Mouse (Mus musculus): ENCODE data around the gene Fbll1. TPM values are rescaled to one million over a fixed set of nuclear protein-coding genes. Genes with fewer than 3 reads are reported as not detected.
"Not testable (repeated sequence)": the region's sequence is repeated elsewhere in the genome, so short reads cannot be mapped to it uniquely, and the experiment has no call there.

The Fbll1 gene
- polyA plus RNA-seq, 1 experiment from 2014 or later: 16.4 TPM

DNA sequence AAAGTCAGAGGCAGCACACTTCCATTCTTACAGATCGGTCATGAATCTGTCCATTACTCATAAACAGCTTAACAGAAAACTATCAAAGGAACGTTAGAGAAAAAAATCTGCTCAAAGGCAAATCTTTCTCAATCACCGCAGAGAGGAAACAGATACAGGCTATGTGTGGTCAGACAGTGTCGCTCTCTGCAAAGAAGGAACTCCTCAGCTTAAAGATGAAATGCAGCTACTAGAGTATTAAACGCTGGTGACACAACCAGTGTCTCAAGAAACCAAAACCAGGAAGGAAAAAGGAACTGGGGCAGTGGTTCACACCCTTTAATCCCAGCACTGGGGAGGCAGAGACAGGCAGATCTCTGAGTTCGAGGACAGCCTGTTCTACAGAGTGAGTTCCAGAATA is 29.0 kb upstream of the Fbll1 start:
- H3K4me3 ChIP-seq: no peak overlapping the region
- H3K4me2 ChIP-seq (replicated peaks): no peak overlapping the region
- H3K4me1 ChIP-seq: no peaks in the 10 kb centered on the region
- no peak overlapping the region for H3K9ac ChIP-seq
- H3K27me3 ChIP-seq (replicated peaks): no peaks in the 10 kb centered on the region
- WGBS: 95% methylated on average over 6 of the region's 6 CpGs
- peaks cover 72% of the 10 kb centered on the region for H3K36me3 ChIP-seq
- ATAC-seq (ENCODE audit: low FRiP score, low read depth): no peak
- H3K9me3 ChIP-seq: no peaks in the 10 kb centered on the region
- H3K27ac ChIP-seq: no peak overlapping the region

DNA sequence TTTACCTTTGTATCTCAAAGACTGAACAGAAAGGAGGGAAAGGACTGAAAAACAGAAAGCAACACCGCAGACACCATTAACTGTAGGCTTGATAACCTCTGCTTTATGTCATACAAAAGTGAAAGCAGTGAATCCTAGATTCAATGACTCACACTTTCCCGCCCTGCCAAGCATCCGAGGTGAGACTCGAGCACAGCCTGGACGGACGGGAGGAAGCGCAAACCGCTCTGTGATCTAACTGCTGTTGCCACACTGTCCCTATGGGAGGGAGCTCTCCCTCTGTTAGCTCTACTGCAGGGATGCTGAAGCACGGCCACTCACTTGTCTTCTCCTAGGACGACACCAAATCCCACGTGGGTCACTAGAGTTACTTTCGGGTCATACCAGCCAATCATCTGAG is 17.6 kb upstream of the Fbll1 start:
- H3K9ac ChIP-seq: no peak overlapping the region
- no peak overlapping the region for H3K4me2 ChIP-seq (replicated peaks)
- H3K27me3 ChIP-seq (replicated peaks): no peaks in the 10 kb centered on the region
- H3K36me3 ChIP-seq: peaks cover 92% of the 10 kb centered on the region
- no peak overlapping the region for H3K4me3 ChIP-seq
- no peak overlapping the region for H3K27ac ChIP-seq
- no peaks in the 10 kb centered on the region for H3K9me3 ChIP-seq
- WGBS: 93% methylated on average over 12 of the region's 12 CpGs
- no peak for ATAC-seq (ENCODE audit: low FRiP score, low read depth)
- no peaks in the 10 kb centered on the region for H3K4me1 ChIP-seq

DNA sequence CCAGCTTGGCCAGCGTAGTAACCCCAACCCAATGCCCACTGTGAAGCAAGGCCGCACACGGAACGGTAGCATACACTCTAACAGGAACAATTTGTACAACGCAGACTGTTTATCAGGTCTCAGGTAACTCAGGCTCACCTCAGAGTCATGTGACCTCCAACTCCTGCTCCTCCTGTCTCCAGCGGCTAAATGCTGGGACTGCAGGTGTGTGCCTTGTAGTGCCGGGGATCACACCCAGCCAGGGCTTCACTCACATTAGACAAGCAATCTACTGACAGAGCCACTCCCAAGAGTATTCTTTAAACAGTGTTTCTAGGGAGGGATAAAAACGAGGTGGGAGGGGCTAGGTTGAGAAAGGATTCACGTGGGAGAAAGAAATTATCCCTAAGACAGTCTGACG is 12.8 kb upstream of the Fbll1 start:
- 85% methylated on average over 10 of the region's 10 CpGs for WGBS
- no peaks in the 10 kb centered on the region for H3K27me3 ChIP-seq (replicated peaks)
- H3K4me3 ChIP-seq: no peak overlapping the region
- peaks cover 88% of the 10 kb centered on the region for H3K36me3 ChIP-seq
- H3K4me2 ChIP-seq (replicated peaks): no peak overlapping the region
- H3K4me1 ChIP-seq: no peaks in the 10 kb centered on the region
- H3K27ac ChIP-seq: no peak overlapping the region
- H3K9ac ChIP-seq: no peak overlapping the region
- H3K9me3 ChIP-seq: no peaks in the 10 kb centered on the region
- no peak for ATAC-seq (ENCODE audit: low FRiP score, low read depth)

DNA sequence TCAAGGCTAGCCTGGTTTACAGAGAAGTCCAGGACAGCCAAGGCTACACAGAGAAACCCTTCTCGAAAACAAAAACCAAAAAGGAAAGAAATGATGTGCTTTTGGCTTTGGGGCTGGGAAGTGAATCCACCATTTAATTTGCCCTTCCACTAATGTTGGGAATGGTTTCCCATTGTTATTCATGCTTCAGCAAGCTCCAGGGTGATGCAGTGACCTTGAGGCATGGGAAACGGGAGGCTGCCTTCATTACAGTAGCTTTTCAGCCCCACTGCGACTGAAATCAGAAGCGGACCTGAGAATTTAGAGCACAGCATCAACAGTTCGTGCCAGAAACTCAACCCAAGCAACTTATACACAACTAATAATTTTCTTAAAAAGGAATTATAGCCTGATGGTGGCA is 2.6 kb upstream of the Fbll1 start:
- no peak overlapping the region for H3K9ac ChIP-seq
- peaks cover 4% of the 10 kb centered on the region; the same call in 1 of the 2 replicates for H3K36me3 ChIP-seq
- WGBS: 81% methylated on average over 5 of the region's 5 CpGs
- H3K27me3 ChIP-seq (replicated peaks): peaks cover 37% of the 10 kb centered on the region
- H3K4me1 ChIP-seq: peaks cover 14% of the 10 kb centered on the region
- H3K27ac ChIP-seq: no peak overlapping the region
- no peak overlapping the region for H3K4me3 ChIP-seq
- no peak for ATAC-seq (ENCODE audit: low FRiP score, low read depth)
- H3K4me2 ChIP-seq (replicated peaks): no peak overlapping the region
- H3K9me3 ChIP-seq: no peaks in the 10 kb centered on the region

DNA sequence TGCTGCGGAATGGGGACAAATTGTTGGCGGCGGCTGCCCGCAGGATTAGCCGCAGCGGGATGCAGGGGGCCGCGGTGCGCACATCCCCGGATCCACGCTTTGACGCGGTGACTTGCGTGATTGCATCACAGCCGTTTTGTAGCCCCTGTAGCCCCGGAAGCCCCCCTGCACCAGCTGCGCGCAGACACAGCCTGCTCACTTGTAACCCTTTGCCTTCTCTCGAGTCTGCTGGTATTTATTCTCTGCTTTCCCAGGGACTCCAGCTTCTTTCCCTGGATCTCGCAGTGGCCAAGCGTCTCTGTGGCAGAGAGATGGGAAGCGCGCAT is 226 bp downstream of the Fbll1 start:
- 3% methylated on average over 23 of the region's 23 CpGs for WGBS
- Histone ChIP-seq H3K4me2 (replicated peaks) (peak overlapping the region; percentile 87), H3K36me3 (no peaks in the 10 kb centered on the region), H3K9me3 (no peaks in the 10 kb centered on the region), H3K4me3 (peak overlapping the region; percentile 67), H3K27me3 (replicated peaks) (peaks cover 46% of the 10 kb centered on the region), H3K4me1 (peaks cover 14% of the 10 kb centered on the region), H3K9ac (peak overlapping the region; percentile 77), H3K27ac (peak overlapping the region; percentile 59; the same call in 1 of the 2 replicates)
- ATAC-seq (ENCODE audit: low FRiP score, low read depth): peak; percentile 86

DNA sequence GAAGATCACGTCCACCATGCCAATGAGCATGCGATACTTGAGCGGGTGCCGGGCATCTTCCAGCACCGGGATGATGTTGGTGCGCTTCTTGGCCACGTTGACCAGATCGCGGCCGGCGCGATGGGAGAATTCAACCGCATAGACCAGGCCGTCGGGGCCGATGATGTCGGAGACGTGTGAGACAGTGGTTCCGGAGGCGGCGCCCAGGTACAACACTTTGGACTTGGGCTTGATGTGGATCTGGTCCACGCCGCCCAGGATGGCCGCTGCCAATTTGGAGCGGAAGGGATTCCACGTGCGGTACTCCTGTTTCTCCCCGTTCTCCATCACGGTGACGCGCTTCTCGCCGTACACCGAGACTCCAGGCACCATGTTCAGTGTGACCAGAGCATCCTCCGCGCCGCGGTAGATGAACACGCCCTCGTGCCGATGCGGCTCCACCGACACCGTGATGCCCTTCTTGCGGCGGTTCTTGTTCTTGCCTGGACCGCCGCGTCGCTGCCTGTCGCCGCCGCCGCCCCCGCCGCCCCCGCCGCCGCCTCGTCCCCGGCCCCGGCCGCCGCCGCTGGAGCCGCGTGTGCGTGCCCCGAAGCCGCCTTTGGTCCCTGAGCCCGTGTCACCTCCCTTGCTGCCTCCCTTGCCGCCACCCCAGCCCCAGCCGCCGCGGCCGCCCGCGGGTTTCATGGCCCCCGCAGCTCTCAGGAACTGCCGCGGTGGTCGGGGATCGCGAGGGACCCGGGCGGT is 761 bp downstream of the Fbll1 start:
- Histone ChIP-seq H3K36me3 (no peaks in the 10 kb centered on the region), H3K27ac (peak overlapping the region; percentile 59; the same call in 1 of the 2 replicates), H3K4me3 (peak overlapping the region; percentile 67), H3K27me3 (replicated peaks) (peaks cover 46% of the 10 kb centered on the region), H3K9ac (peak overlapping the region; percentile 77), H3K4me1 (peaks cover 14% of the 10 kb centered on the region), H3K4me2 (replicated peaks) (peak overlapping the region; percentile 87), H3K9me3 (no peaks in the 10 kb centered on the region)
- 4% methylated on average over 77 of the region's 86 CpGs for WGBS
- peak; percentile 66 for ATAC-seq (ENCODE audit: low FRiP score, low read depth)

DNA sequence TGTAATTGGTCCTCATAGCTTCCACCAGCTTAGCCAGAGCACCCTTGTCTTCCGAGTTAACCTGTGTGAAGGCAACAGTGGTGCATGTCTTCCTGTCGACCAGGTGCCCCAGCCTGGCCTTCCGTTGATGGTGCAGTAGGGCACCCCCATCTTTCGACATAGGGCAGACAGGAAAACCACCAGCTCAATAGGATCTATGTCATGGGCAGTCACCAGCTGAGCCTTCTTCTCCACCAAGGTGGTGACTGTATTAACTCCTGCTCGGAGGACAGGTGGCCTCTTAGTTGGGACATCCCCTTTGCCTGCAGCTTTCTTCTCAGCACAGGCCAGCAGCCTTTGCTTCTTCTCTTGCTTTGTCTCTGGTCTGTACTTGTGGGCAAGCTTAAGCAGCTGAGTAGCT is 5.9 kb downstream of the Fbll1 start:
- not testable (repeated sequence) for H3K27ac ChIP-seq; H3K9me3 ChIP-seq; H3K4me1 ChIP-seq; ATAC-seq (ENCODE audit: low FRiP score, low read depth); H3K4me3 ChIP-seq; H3K36me3 ChIP-seq; H3K4me2 ChIP-seq (replicated peaks); H3K9ac ChIP-seq
- 85% methylated on average over 5 of the region's 5 CpGs for WGBS
- H3K27me3 ChIP-seq (replicated peaks): peaks cover 24% of the 10 kb centered on the region

DNA sequence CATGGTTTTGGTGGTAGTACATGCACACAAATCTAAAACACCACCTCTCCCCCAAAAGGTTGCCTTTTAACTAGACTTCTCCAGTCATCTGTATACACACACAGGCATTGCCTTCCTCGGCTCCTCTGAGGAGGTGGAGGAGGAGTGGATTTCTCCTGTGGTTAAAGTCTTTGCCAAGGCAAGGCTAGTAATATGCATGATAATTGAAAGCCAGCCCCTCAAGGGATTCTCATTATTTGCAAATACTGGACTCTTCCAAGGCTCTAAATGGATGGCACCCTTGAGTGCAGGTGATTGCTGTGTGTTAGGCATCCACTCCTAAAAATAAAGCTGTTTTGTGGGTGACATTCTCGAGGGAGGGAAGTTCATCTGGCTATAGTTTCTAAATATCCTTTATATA is 10.2 kb downstream of the Fbll1 start:
- no peak overlapping the region for H3K27ac ChIP-seq
- no peak overlapping the region for H3K9ac ChIP-seq
- no peak overlapping the region for H3K4me3 ChIP-seq
- no peak overlapping the region for H3K4me2 ChIP-seq (replicated peaks)
- ATAC-seq (ENCODE audit: low FRiP score, low read depth): no peak
- H3K36me3 ChIP-seq: peaks cover 30% of the 10 kb centered on the region
- 78% methylated on average over 2 of the region's 2 CpGs for WGBS
- H3K4me1 ChIP-seq: no peaks in the 10 kb centered on the region
- no peaks in the 10 kb centered on the region for H3K9me3 ChIP-seq
- H3K27me3 ChIP-seq (replicated peaks): no peaks in the 10 kb centered on the region

DNA sequence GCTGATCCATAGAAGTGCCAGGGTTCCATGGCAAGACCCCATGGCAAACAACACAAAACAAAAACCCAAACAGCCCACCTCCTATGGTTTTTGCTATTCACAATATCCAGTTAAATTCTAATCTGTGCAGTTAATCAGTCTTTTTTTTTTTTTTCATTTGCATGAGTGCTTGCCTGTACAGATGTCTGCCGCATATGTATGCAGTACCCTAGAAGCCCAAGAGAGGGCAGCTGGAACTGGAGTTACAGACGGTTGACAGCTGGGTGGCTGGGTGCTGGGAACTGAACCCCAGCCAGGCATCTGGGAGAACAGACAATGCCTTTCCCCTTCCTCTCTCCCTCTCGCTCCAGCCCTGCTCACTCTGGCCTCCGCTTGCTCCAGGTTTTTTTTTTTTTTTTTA is 14.1 kb downstream of the Fbll1 start:
- no peak for ATAC-seq (ENCODE audit: low FRiP score, low read depth)
- Histone ChIP-seq H3K9ac (no peak overlapping the region), H3K9me3 (no peaks in the 10 kb centered on the region), H3K27me3 (replicated peaks) (no peaks in the 10 kb centered on the region), H3K4me3 (no peak overlapping the region), H3K27ac (no peak overlapping the region), H3K36me3 (peaks cover 47% of the 10 kb centered on the region), H3K4me2 (replicated peaks) (no peak overlapping the region), H3K4me1 (no peaks in the 10 kb centered on the region)
- 92% methylated on average over 4 of the region's 4 CpGs for WGBS

DNA sequence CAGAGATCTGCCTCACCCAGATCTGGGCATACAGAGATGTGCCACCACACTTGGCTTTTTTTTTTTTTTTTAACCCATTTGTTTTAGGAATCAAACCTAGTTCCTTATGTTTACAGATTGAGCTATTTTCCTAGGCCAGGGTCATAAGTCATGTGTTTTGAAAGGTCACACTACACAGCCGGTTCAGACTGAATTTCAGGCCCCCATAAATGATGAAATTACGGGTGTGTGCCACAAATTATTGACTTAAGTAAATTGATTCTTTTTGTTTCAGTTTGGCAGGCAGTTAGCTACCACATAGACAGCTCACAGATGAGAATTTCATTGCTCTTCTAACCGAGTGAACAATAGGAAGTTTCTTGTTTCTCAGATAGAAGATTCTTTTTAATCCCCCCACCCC is 14.7 kb downstream of the Fbll1 start:
- Histone ChIP-seq H3K4me2 (replicated peaks) (no peak overlapping the region), H3K9ac (no peak overlapping the region), H3K4me1 (no peaks in the 10 kb centered on the region), H3K4me3 (no peak overlapping the region), H3K27me3 (replicated peaks) (no peaks in the 10 kb centered on the region), H3K36me3 (peaks cover 52% of the 10 kb centered on the region), H3K27ac (no peak overlapping the region), H3K9me3 (no peaks in the 10 kb centered on the region)
- no peak for ATAC-seq (ENCODE audit: low FRiP score, low read depth)
- 93% methylated on average over 3 of the region's 3 CpGs for WGBS

DNA sequence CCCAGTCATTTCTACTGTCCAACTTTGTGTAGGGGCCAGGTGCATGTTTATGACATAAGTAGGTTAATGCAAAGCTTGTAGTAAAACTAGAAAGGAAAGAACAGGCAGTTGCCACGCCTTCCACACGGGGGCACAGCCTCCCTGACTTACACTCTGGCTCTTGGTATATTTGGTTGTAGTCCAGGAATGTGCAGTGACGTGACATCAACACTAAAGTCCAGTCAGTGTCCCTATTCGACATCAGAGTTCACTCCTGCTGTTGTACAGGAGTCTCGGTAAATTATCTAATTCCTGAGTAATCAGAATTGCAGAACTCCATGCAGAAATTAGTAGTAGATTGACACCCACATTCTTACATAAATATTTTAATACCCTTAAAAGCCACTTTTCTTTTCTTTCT is 15.6 kb downstream of the Fbll1 start:
- Histone ChIP-seq H3K9me3 (no peaks in the 10 kb centered on the region), H3K27me3 (replicated peaks) (no peaks in the 10 kb centered on the region), H3K36me3 (peaks cover 59% of the 10 kb centered on the region), H3K4me2 (replicated peaks) (no peak overlapping the region), H3K4me1 (no peaks in the 10 kb centered on the region), H3K9ac (no peak overlapping the region), H3K27ac (no peak overlapping the region), H3K4me3 (no peak overlapping the region)
- ATAC-seq (ENCODE audit: low FRiP score, low read depth): no peak
- WGBS: 94% methylated on average over 5 of the region's 5 CpGs

DNA sequence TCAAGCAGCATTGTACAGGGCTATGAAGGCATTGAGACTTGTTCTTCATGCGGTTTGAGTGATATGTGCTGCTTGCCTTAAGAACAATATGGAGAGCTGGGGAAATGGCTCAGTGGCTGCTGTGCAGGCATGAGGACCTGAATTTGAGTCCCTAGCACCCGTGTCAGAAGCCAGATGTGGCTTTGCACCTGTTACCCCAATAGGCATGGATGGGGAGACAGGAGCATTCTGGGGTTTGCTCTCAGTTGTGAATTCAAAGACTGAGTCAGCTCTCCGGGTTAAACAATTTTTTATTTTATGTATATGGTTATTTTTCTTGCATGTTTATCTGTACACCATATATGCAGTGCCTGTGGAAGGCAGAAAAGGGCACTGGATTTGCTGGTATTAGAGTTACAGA is 16.2 kb downstream of the Fbll1 start:
- ATAC-seq (ENCODE audit: low FRiP score, low read depth): no peak
- peaks cover 64% of the 10 kb centered on the region for H3K36me3 ChIP-seq

DNA sequence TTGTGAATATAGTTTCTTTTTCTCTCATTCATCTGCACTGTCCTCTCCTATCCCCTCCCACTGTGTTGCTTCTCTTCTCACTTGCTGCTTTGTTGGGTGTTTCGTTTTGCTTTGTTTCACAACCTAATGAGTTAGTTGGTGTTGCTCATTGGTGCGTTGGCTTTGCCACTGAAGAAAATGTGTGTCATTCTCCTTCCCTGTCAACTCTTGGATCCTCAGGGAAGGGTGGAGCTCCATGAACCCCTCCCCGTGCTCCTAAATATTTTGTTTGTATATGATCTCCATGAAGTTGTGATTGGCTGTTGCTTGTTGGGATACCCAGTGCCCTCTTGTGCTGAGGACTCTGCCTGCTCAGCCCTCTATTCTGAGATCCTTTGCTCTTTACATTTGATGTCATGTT is 18.3 kb downstream of the Fbll1 start:
- H3K9me3 ChIP-seq: no peaks in the 10 kb centered on the region
- H3K9ac ChIP-seq: no peak overlapping the region
- H3K4me2 ChIP-seq (replicated peaks): no peak overlapping the region
- H3K27me3 ChIP-seq (replicated peaks): no peaks in the 10 kb centered on the region
- no peak for ATAC-seq (ENCODE audit: low FRiP score, low read depth)
- no peak overlapping the region for H3K4me3 ChIP-seq
- peaks cover 72% of the 10 kb centered on the region for H3K36me3 ChIP-seq
- no peaks in the 10 kb centered on the region for H3K4me1 ChIP-seq
- no peak overlapping the region for H3K27ac ChIP-seq
- WGBS: 93% methylated on average over 3 of the region's 3 CpGs

More for the DNA sequence above, 16.2 kb downstream of the Fbll1 start:
- Histone ChIP-seq H3K4me1 (no peaks in the 10 kb centered on the region), H3K9me3 (no peaks in the 10 kb centered on the region), H3K27ac (no peak overlapping the region), H3K27me3 (replicated peaks) (no peaks in the 10 kb centered on the region), H3K9ac (no peak overlapping the region), H3K4me2 (replicated peaks) (no peak overlapping the region), H3K4me3 (no peak overlapping the region)
- WGBS: 98% methylated on average over 3 of the region's 3 CpGs
